Mouse (Mus musculus): ENCODE results near the gene Tuft1.
"Not testable (repeated sequence)": the region's sequence is repeated elsewhere in the genome, so short reads cannot be mapped to it uniquely, and the experiment has no call there.

The Tuft1 gene

DNA sequence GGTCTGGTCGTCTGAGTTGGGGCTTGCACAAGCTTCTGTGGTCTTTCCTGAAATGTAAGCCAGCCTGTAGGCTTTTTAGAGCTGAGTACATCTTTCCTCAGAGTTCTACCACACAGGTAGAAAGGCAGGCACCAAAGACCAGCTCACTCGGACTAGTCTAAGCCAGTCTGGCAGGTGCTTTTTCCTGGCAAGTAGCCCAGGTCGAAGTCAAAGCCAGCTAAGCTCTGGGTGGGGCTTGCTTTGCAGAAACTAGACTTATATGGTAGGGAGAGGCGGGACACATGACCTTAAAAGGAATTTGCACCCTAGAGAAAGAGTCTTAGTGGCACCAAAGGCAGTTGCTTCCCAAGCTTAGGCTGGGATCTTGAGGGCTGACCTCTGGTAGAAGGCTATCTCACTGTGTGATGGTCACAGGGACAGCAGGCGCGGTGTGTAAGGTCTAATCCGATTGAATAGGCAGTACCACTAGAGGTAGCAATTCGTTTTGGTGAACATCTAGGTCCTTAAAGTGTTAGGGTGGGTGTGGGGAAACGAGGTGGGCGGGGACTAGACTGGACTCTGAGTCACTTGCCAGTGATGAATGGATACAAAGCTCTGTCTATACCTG lies 573 bp upstream of the Tuft1 start:
- peak; percentile 11 to 32 for DNase-seq

DNA sequence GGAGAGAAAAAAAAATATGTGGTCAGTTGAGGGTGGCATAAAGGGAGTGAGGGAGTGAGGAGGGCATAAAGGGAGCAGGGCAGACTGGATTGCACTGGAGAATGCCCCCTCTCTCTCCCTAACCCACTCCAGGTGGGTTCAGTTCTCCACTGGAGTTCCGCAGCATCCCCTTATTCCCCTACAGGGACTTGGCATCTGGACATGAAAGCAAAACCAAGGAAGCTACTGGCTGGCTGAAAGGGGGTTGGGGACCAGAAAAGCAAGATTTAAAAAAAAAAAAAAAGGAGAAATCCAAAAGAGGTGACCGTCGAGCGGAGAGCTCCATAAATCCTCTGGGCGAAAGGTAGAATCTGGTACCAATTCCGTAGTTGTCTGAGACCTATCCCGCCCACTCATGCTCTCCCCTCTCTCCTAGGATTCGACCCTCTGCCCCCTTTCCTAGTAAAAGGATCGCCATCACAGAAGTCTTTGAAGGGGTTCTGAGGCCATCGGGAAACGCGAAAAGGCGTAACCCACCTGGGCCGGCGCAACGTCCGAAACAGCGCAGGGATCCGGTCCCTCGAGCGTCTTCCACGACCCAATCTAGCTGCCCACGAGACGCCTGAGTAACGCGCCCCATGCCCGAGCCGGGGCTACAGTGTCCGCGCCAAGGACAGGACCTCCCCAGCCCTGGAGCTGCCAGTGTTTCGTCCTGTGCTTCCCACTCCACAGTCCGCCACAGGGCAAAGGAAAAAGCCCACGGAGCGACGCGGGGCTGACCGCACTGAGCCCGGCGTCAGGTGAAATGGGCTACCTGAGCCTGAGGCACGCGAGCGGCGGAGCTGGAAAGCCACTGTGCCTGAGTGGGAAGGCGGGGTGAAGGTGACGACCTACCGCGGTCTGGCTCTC lies 576 bp downstream of the Tuft1 start:
- DNase-seq: peak; percentile 14 to 21

DNA sequence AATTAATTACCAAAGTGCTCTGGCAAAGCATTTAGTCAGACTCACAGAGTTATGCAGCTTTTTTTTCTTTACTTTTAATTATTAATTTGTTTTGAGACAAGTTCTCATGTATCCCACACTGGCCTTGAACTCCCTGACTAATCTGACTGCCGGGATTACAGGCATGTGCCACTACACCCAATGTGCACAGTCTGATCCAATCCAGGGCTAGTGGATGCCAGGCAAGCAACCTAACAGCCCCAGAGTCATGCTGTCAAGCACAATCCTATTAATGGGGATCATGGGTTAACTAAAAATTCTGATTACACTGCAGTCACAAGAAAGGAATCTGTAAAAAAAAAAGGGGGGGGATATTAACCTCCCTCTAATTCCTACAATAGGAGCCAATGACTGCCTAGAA lies 4.7 kb downstream of the Tuft1 start:
- not testable (repeated sequence) for DNase-seq

DNA sequence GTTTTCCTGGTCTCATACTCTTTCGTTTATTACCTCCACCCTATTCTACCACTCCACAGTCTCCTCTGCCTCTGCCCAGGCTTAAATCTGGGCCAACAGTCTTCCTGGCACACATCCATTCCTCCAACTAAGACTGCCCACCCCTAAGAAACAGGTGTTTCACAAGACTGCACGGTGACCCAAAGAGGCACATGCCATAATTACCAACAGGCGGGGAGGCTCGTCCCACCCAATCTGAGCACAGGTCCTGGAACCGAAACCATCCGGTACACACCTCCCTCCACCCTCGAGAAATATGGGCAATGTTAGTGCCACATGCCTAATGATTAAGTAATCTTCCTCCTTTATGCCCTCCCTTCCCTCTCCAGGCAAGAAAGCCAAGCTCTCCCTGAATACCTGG lies 8.3 kb downstream of the Tuft1 start:
- peak; percentile 20 to 21 for DNase-seq

DNA sequence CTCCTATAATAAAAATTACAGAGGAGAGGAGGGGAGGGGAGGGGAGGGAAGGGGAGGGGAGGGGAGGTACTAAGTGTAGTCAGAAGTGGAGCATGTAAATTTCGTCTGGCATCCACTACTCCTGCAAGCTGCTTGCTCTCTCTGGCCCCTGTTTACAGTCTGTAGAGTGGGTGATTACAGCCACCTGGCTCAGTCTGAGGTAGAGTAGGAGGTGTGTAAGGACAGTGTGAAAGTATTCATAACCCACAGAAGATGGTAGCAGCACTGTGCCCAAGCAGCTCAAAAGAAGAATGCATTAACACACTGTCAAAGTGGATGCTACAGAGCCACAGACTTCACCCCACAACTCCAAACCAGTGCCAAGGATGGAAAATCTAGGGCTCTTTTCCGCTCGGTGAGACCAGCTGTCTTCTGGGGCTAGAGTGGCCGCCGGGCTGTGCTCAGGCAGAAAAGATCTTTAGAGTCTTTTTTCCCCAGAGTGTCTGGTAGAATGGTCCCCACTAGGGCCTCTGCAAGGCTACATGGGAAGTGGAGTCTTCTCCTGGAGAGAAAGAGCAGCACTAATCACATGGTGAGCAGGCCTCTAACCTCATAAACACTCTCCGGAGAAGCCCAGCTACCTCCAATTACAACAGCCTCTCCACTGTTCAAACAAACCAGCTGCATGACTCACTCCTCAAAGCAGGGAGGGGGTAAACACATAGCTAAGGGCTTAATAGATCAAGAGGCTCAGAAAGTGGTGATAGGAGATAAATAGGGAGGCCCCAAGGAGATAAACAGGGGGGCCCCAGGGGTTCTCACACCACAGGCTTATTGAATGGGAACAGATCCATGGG lies 9.7 kb downstream of the Tuft1 start:
- DNase-seq: peak; percentile 13 to 18

DNA sequence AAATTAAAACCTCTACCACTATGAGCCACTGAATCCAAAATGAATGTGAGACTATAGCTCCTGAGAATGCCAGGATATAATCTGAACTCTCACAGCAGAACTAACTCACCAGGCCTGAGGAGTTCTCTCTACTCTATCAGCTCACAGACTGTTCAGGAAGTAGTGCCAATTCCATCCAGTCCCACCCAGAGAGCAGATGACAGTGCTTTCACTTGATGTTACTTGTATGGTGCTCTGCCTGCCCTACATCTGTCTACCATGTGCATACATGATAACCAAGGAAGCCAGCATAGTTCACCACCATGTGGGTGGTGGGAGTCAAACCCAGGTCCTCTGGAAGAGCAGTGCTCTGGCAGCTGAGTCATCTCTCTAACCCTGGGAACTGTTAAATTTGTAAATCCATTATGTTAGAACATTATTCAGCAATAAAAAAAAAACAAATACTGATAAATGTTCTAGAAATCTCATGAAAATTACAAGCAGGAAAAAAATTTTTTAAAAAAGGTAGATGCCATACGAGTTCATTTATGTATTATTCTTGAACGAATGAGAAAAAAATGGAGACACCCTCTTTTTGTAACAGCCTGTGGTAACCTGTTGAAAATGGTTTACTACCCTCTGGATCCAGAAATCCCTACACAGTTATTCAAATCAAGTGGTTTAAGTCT lies 16.0 kb downstream of the Tuft1 start, which contains the start of gene Gm10972:
Gm10972 (plus strand) TSS at position 618 of the 668 bp plus-strand sequence.
- DNase-seq: not testable (repeated sequence)

DNA sequence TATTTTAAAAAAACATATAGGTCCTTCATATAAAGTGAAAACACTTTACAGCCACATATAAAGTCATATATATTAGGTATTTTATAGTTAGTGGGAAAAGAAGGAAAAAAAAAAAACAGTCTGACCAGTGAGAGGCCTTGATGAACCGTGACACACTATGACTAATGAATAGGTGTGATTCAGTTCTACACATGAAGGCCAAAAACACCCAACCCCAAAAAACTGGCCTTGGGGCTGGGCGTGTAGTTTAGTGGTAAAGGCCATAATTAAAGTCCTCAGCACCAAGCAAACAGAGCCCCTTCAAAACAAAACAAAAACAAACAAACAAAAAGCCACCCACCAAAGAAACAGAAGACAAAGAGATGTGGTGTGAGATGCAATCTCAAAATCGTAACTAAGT lies 28.8 kb downstream of the Tuft1 start:
- DNase-seq: no peak

DNA sequence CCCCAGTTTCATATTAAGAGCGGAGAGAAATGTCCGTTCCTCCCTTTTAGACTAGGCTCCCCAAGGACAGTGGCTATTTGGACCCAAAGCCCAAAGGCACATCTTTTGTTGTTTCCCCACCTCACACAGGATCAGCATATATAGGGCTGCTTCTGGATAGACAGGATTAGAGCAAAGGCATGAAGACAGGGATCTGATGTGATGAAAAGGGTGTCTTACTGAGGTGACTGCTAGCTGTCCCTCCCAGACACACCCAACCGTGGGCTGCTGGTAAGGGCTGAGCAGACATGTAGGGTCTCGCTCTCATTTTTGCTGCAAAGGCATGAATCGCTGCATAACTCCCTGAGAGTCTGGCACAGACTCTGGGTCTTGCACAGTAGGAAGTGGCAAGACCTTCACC lies 30.0 kb downstream of the Tuft1 start:
- DNase-seq: no peak

DNA sequence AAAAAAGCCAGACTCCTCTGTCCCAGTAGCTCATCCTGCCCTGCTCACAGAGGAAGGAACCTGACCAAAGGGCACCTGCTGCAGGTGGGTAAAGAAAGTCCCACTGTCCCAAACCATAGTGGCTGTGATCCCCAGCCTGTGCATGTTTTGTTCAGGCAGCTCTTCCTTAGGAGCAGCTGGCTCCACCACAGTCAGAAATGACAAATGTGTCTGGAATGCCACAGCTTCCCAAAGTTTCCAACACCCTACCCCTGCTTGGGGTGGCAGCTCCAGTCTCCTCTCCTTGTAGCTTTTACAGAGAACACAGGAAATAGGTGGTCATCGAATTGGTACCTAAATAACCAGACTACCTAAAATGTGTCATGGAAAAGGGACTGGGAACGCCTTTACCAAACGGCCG lies 34.4 kb downstream of the Tuft1 start:
- DNase-seq: no peak

DNA sequence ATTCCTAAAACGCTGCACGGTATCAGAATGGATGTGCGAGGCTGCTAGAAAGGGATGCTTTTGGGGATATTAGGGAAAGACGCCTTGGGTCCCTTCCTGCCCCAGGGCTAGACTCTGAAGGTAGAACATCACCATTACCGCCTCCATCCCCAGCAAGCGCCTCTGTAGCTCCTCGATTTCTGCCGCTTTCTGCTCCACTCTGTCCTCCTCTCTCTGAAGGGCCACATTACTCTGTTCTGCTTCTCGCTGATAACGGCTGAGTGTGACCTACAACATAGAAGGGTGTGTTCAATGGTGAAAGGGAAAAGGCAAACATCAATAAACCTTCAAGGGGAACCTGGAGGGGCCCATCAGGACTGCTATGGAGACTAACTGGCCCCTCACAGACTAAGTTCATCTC lies 36.1 kb downstream of the Tuft1 start:
- no peak for DNase-seq

DNA sequence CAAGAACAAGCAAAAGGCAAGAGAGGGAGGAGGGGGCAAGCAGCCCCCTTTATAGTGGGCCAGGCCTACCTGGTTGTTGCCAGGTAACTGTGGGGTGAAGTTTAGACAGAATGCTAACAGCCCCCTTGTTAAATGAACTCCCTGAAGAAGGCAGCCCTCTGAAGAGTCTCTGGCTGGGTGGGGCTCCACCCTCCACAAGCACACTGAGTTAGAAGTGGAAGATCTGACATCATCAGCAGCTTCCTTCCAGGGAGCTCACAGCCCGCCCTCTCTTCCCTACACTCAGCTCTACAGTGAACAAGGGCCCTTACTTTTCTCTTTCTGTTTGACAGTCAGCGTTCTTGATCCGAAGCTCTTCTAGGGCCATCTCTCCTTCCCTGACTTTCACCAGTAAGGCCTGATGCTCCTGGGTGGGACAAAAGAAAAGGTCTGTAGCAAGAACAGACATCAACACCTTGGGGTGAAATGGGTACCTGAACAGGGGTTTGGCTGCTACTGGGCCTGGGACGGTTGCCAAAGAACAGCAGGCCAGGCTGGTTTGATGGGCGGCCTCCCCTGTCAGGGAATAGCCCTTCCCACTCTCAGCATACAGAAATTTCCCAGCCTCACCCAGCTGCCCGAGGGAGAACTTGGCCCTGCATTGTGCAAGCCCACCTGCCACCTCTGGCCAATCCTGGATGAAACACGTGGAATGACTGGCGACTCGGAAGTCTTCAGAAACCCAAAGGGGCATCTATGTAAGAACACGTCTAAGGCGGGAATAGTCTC lies 36.7 kb downstream of the Tuft1 start:
- no peak for DNase-seq

DNA sequence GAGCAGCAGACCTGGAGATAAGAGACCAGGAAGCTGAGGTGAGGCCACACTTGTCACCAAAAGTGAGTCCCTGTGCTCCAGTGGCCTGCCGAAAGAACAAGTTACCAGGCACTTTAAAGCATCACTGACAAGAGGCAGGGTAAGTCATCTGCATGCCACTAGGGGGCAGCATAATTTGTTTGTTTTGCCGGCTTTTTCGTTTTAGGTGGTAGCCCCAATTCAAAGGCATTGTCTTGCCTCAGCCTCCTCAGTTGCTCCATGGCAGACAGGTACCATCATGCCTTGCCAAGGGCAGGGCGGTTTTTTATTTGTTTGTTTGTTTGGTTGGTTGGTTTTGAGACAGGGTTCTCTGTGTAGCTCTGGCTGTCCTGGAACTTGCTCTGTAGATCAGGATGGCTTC lies 42.0 kb downstream of the Tuft1 start:
- peak; percentile 52 to 66 for DNase-seq

DNA sequence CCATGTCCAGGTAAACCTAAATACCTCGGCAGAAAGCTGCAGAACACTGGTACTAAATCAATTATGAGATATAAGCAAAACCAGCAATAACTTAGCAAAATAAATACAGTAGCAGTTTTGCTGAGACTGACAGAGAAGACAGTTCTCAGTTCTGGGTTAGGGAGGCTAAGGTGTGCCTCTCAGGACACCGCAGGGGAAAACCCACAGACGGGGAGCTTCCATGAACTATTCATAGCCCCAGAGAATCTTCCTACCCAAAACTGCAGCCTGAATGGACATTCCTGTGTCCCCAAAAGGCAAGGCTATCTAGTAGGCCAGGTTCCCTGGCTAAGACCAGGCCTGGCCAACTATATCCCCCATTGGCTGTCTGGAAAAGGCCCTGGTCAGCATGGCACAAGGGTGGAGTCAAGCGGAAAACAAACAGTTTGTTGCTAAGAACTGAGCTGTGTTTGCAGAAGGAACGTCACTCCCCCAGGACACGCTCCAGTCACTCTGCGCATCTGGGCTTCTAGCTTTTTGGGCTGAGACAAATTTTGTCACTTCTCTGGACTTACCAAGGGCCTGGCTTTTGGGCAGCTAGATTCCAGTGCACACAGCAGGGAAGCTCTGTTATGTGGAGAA lies 45.3 kb downstream of the Tuft1 start:
- peak in 1 of 2 experiments; percentile 13 for DNase-seq

DNA sequence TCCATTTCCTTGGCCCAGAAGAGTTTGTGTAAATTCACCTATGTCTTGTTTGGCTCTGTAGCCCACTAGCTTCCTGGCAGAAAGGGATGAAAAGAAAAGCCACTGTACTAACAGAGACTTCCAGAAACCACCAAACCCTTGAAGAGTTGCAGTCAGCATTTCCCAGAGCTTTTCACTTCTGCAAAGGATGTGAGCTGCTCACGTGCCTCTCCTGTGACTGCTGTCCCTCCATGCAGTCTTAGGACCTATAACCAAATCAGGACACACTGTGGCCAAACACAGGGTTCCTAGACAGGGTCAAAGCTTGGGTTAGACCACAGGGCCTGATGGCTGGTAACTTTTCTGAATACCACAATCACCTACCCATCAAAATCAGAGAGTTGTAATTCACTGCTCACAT lies 46.4 kb downstream of the Tuft1 start:
- no peak for DNase-seq

DNA sequence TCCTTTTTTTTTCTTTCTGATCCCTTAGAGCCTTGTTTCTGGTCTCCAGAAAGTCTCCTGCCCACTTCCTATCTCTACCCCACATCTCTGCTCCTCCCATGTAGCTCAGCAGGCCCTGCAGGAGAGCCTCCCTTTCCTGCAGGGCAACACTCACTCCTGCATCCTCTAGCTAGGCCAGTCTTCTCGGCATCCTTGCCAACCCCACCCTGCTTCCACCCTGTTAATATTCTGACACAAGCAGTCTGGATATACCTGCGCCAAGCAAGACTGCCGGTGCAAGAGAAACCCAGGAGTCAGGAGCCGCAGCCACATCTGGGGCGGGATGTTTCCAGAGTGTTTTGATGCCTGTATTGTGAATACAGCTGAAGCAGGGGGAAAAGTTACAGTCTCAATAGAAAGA lies 46.8 kb downstream of the Tuft1 start:
- peak; percentile 30 to 34 for DNase-seq

DNA sequence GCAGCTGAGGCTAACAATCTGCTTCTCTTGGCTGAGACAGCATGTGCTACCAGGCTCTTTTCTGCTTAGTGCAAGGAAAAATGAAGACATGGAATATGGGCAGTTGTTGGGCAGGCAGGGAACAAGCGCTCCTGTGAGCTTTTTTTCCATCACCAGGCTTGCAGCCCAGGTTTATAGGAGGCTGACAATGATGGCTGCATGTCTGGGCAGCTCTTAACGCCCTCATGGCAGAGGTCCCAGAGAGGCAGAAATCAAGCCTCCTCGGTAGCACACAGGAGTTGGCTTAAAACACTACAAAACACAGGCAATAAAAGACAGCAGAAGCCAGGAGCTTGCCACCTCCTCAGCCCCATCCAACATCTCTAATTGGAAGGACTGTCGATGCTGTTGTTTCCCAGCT lies 47.3 kb downstream of the Tuft1 start:
- peak; percentile 64 to 74 for DNase-seq

DNA sequence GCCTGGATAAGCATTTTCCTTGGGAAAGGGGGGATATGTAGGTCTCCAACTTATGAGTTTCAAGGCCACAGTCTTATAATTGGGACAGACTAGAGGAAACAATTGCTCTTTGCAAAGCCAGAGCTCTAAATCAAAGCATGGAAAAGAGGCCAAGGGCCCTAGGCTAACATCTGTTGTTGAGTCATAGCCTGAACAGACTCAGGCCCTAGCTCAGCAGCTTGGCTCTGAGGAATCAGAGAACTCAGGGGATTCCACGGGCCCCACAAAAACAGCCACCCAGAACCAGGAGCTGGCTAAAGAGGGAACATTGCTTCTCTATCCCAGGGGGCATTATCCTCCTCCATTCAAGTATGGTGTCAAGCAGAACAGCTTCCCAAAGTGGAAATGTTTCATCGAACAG lies 48.1 kb downstream of the Tuft1 start:
- DNase-seq: peak; percentile 32 to 42

DNA sequence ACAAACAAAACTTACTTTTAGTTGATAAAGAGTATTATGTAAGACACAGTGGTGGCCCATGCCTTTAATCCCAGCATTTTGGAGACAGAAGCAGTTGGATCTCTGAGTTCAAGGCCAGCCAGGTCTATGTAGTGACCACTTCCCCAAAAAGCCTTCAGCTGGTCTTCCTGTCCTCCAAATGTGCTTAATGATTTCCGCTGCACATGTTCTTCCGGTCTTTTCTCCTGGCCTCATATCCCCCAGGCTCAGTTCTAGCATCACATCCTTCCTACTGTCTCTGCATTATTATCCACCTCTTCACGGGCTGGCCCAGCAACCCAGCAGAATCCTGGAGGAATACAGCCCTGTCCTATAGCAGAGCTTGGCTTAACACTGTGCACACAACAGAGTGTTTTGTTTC lies 49.1 kb downstream of the Tuft1 start:
- no peak for DNase-seq

DNA sequence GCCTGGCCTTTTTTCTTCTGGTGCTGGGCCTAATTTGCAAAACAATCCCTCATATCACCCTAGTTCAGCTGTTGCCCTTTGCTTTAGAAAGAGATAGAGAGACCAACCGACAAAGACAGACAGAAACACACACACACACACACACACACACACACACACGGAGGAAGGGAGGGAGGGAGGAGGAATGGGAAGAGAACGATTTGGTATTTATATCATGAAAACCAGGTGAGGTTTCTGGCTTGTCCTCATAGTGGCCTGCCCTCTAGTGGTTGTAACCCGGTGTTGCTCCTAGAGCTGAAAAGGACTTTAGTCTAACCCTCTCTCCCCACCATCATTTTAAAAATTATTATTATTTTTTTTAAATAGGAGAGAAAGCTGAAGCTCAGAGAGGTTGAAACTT lies 56.7 kb downstream of the Tuft1 start:
- peak; percentile 80 to 87 for DNase-seq

DNA sequence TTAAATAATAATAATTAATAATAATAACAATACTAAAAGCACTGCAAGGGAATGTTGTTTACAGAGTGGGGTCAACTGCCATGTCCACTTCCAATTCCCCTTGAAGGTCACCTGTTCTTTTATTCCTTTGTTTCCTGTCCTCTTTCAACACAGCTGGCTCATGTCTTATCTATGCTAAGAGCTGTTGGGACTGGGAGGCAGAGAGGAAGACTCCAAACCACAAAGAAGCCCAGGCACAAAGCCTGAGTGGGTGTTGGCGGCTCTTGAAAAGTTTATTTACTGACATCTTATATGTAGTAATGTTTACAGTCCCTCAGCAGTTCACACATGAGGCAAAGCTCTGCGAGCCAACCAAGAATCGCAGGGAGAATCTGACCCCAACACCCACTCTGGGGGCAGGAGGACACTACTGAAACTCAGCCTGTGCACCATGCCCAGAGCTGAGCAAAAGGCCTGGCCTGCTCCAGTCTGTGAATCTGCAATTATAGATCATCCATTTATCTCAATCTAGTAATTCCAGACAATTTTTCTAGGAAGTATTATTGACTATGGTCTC lies 61.4 kb downstream of the Tuft1 start:
- DNase-seq: no peak

DNA sequence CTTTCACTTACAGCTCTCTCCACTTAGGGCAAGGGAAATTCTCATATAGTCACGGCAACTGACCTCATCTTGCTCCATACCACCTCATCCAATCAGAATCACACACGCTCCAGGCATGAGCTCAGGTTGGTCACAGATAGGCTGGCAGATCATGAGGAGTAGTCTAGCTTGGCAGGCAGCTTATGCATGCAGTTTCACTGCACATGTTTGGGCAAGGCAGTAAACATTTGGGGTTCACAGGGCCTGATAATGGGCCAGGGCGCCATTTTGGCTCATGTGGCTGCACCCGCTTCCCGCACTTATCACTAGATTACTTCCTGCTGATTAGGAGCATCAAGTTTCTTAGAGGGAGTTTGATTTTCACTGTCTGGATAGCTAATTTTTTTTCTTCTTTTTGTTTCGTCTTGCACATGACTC lies 62.8 kb downstream of the Tuft1 start:
- no peak for DNase-seq

Data from cerebellum, postnatal 10 days (tissue).